Mouse (Mus musculus) limb, embryonic 14.5 days (tissue): ENCODE results near the gene Pappa2. TPM values are rescaled to one million over a fixed set of nuclear protein-coding genes. Genes with fewer than 3 reads are reported as not detected.

Experiments
- ATAC-seq: fragments of 200-750 bp; cut with Nextera tagmentation; 2 replicates; pipeline ENCODE4 v1.8.0; 2017; ENCODE audit warnings: low read depth, moderate number of reproducible peaks, moderate TSS enrichment; ENCODE audit not compliant: low FRiP score
- DNase-seq: peaks from one replicate; pipeline ENCODE4 v3.0.0-alpha.2; 2015; ENCODE audit warnings: low spot score
- H3K27ac ChIP-seq: fragments of 300-500 bp; sonication (generic); replicated peaks from 2 replicates; pipeline ENCODE4 v1.5.1; 2014; ENCODE audit warnings: low read depth, mild to moderate bottlenecking, low read length, moderate library complexity, mixed read lengths
- H3K27me3 ChIP-seq: fragments of 300-500 bp; sonication (generic); 2 replicates; pipeline ENCODE4 v1.6.1; 2014; ENCODE audit warnings: low read length, mixed read lengths; ENCODE audit not compliant: control insufficient read depth, insufficient read depth
- H3K36me3 ChIP-seq: fragments of 300-500 bp; sonication (generic); 2 replicates; pipeline ENCODE4 v1.6.1; 2014; ENCODE audit warnings: mild to moderate bottlenecking, low read length, moderate library complexity, mixed read lengths; ENCODE audit not compliant: control insufficient read depth, insufficient read depth
- H3K4me1 ChIP-seq: fragments of 300-500 bp; sonication (generic); 2 replicates; pipeline ENCODE4 v1.6.1; 2014; ENCODE audit warnings: antibody characterized with exemption, low read length, mixed read lengths; ENCODE audit not compliant: control insufficient read depth, insufficient read depth
- H3K4me2 ChIP-seq: fragments of 300-500 bp; sonication (generic); replicated peaks from 2 replicates; pipeline ENCODE4 v1.6.1; 2014; ENCODE audit warnings: low read depth, mild to moderate bottlenecking, low read length, moderate library complexity; ENCODE audit not compliant: severe bottlenecking
- H3K4me3 ChIP-seq: fragments of 300-500 bp; sonication (generic); replicated peaks from 2 replicates; pipeline ENCODE4 v1.5.1; 2014; ENCODE audit warnings: low read length
- H3K9ac ChIP-seq: fragments of 300-500 bp; sonication (generic); 2 replicates; pipeline ENCODE4 v1.6.1; 2014; ENCODE audit warnings: mild to moderate bottlenecking, low read depth, low read length, moderate library complexity; ENCODE audit not compliant: severe bottlenecking
- H3K9me3 ChIP-seq: fragments of 300-500 bp; sonication (generic); 2 replicates; pipeline ENCODE4 v1.6.1; 2016; ENCODE audit warnings: low read length; ENCODE audit not compliant: control insufficient read depth
- POLR2A ChIP-seq: fragments of 200-500 bp; IDR thresholded peaks from 2 replicates; pipeline ENCODE4 v1.8.0; 2012; ENCODE audit warnings: inconsistent platforms, mild to moderate bottlenecking, moderate library complexity, borderline replicate concordance; ENCODE audit not compliant: insufficient read depth, insufficient read length; ENCODE audit errors: extremely low read depth
- WGBS: fragments of 180-500 bp; shearing (Covaris S2); extraction: QIAGEN DNeasy Blood & Tissue Kit; methylation state at CpG from one replicate; pipeline ENCODE4 v1.1.7; 2014; 5-methylcytosine and 5-hydroxymethylcytosine counted together
- polyA plus RNA-seq, 2 experiments: library from polyadenylated mRNA; depleted of rRNA in 1 of 2; stranded (reverse) in 1 of 2; unstranded in 1 of 2; fragments of >200 nt; fragmentation: Nextera tagmentation in 1 of 2; extraction: Ambion mirVana in 1 of 2; gene quantifications; 2 replicates each; pipeline versions ENCODE4 v1.2.1 to v1.2.3; 2012 to 2014

Pappa2 gene
- polyA plus RNA-seq, 2 experiments, result 3.8 to 5.2 TPM

DNA sequence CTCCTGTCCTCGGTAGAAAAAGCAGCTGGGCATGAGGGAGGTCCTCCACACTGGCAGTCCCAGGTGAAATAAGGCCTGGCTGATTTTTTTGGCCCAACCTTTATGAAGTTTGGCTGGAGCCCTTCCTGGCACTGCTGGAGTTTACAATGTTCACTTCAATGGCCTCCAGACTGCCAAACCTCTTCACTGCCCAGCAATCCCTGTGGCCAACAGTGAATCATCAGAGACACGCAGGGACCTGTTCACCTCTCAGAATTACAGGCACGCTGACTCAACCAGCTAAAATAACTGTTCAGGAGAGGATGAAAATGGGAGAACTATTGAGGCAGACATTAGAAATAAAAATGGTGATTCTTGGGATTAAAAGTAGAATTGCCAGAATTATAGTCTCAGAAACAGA, 63.2 kb downstream of the Pappa2 start:
- no peak overlapping the region for H3K9ac ChIP-seq

DNA sequence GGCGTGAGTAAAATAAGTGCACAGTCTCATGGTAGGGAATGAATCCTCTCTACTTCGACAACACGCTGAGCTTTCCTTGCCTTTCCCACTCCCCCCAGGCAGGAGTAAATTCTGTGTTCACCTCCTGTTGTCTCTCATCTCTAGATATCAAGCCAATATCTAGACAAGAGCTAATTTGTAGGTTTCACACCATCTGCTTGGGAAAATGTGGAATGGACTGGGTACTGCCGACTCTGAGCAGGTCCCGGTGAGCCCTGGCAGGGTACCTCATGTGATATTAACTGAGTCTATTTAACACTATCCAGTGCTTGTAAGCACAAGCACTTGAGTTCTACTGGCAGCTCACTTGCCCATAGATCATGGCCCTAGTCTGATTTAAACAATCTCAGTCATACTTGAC, 64.7 kb downstream of the Pappa2 start:
- Histone ChIP-seq H3K36me3 (no peaks in the 10 kb centered on the region), H3K4me3 (no peak overlapping the region), H3K27me3 (no peaks in the 10 kb centered on the region), H3K9ac (no peak overlapping the region), H3K4me2 (no peak overlapping the region), H3K4me1 (no peaks in the 10 kb centered on the region), H3K9me3 (no peaks in the 10 kb centered on the region), H3K27ac (no peak overlapping the region)
- TF ChIP-seq POLR2A, result no peak
- ATAC-seq, result no peak
- 93% methylated on average over 5 of the region's 5 CpGs for WGBS
- DNase-seq, result no peak

More for the DNA sequence above, 63.2 kb downstream of the Pappa2 start:
- H3K4me3 ChIP-seq, result no peak overlapping the region
- H3K27me3 ChIP-seq, result no peaks in the 10 kb centered on the region
- ATAC-seq (no peak), DNase-seq (no peak)
- 76% methylated on average over 3 of the region's 3 CpGs for WGBS
- no peaks in the 10 kb centered on the region for H3K36me3 ChIP-seq
- no peaks in the 10 kb centered on the region for H3K9me3 ChIP-seq
- H3K27ac ChIP-seq, result no peak overlapping the region
- TF ChIP-seq POLR2A, result no peak
- H3K4me1 ChIP-seq, result no peaks in the 10 kb centered on the region
- H3K4me2 ChIP-seq, result no peak overlapping the region

DNA sequence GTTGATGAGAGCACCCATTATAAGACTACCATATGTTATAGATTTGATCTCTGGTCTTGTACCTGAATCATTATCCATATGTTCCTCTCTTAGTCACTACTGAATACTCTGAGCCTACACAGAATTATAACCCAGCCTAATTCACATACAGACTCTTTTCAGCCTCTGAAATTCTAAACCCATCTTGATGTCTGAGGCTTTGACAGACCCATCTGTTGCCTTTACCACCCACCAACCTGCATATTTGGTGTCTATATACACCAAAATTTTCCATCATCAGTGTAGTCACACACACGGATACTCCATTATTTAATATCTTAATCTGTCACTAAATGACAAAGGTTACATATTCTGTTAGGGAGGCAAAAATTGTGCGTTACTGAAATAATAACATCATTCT, 69.6 kb downstream of the Pappa2 start:
- no peak for TF ChIP-seq POLR2A
- Histone ChIP-seq H3K36me3 (no peaks in the 10 kb centered on the region), H3K9ac (no peak overlapping the region), H3K27me3 (no peaks in the 10 kb centered on the region), H3K9me3 (no peaks in the 10 kb centered on the region), H3K4me2 (no peak overlapping the region), H3K27ac (no peak overlapping the region), H3K4me3 (no peak overlapping the region), H3K4me1 (no peaks in the 10 kb centered on the region)
- WGBS, result 85% methylated on average over 2 of the region's 2 CpGs
- no peak for DNase-seq
- ATAC-seq, result no peak

DNA sequence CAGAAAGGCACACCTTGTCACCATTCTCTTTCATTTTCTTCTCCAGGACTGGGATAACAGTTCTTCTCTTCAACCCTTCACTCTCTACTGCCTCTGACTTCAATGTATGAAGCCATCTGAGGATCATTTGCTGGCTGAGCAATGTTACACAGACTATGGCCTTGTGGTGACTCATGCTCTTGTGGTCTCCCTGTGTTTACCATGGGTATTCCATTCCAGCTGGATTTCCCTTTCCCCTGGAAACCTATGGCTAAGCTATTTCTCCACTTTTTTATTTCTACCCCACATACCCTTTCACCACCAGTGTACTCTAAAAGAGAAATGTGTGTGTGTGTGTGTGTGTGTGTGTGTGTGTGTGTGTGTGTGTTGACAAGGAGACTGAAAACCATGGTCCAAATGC, 83.0 kb downstream of the Pappa2 start:
- Histone ChIP-seq H3K4me1 (no peaks in the 10 kb centered on the region), H3K9ac (no peak overlapping the region), H3K9me3 (no peaks in the 10 kb centered on the region), H3K4me2 (no peak overlapping the region), H3K27me3 (no peaks in the 10 kb centered on the region), H3K36me3 (no peaks in the 10 kb centered on the region), H3K4me3 (no peak overlapping the region), H3K27ac (no peak overlapping the region)
- no peak for DNase-seq
- no peak for ATAC-seq
- no peak for TF ChIP-seq POLR2A

DNA sequence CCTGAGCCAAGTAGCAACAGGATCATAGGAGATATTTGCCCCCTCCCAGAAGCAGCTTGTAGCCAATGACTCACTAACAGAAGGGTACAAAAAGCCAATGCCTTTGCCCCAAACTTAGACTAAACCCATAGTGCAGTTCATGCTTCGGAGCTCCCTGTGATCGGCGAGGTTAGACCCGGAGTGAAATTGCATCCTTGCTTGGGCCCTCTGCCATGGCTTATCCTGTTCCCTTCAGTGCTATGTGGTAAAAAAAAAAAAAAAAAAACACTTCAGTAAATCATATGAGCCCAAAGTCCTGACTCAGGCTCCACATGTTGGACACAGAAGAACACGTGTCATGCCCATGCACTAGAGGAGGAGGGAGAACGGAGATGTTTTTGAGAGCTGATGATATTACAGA, 85.8 kb downstream of the Pappa2 start:
- Histone ChIP-seq H3K27ac (no peak overlapping the region), H3K9ac (no peak overlapping the region), H3K36me3 (no peaks in the 10 kb centered on the region), H3K9me3 (no peaks in the 10 kb centered on the region), H3K27me3 (no peaks in the 10 kb centered on the region), H3K4me1 (no peaks in the 10 kb centered on the region), H3K4me3 (no peak overlapping the region), H3K4me2 (no peak overlapping the region)
- 87% methylated on average over 6 of the region's 6 CpGs for WGBS
- DNase-seq (no peak), ATAC-seq (no peak)
- no peak for TF ChIP-seq POLR2A

DNA sequence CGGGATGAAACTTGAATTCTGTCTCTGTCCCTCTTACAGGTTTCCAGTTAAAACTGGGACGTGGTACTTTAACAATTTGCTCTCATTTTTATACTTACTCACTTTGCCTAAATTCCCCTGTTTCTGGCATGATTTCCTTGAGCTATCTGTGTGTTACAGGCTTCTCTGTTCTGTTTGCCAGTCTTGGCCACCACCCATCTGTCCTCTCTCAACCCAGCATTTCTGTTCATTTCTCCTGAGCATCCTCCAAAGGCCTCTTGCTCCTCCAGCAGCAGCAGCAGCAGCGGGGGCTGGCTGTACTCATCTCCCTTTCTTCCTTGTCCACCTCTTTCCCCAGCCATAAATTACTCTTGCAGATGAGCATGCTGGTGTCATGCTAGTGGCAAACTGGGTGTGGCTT, 104.8 kb downstream of the Pappa2 start:
- Histone ChIP-seq H3K27ac (no peak overlapping the region), H3K9me3 (no peaks in the 10 kb centered on the region), H3K4me3 (no peak overlapping the region), H3K27me3 (no peaks in the 10 kb centered on the region), H3K36me3 (no peaks in the 10 kb centered on the region), H3K4me1 (no peaks in the 10 kb centered on the region), H3K9ac (no peak overlapping the region), H3K4me2 (no peak overlapping the region)
- WGBS, result 76% methylated on average over 3 of the region's 3 CpGs
- TF ChIP-seq POLR2A, result no peak
- DNase-seq (no peak), ATAC-seq (no peak)
